23 mouse cellular contexts compared by ENCODE assay signal in genomic region chr7:113178073-113178472, GRCm38 (mm10). TPM values are rescaled to one million over a fixed set of nuclear protein-coding genes. Genes with fewer than 3 reads are reported as not detected.
A peak's percentile ranks its signal among the peaks of the same experiment; 100 is the strongest.
DNase-seq lines count a peak whose midpoint lies in the region; ATAC-seq and TF ChIP-seq lines count a peak whose summit lies in the region.
"Had no signal": no experiment of that assay in that cellular context is flagged by ENCODE, and none has a peak within 500 bp of the region (broad histone marks: within the 10 kb centered on the region; RNA-seq: fewer than 3 reads in every experiment).

No protein-coding gene starts in this region.

- H3K4me3 ChIP-seq in intestine, embryonic 14.5 days (ENCODE audit: low read depth, low read length), result no peak overlapping the region
- no peak overlapping the region for H3K4me3 ChIP-seq in intestine, embryonic 15.5 days (replicated peaks)
- H3K4me3 ChIP-seq in intestine, postnatal 0 days (ENCODE audit: low read depth, low read length), result no peak overlapping the region
- no peak overlapping the region for H3K4me3 ChIP-seq in small intestine, adult 2 months (ENCODE audit: low read depth, low read length)
- H3K4me3 ChIP-seq in kidney, embryonic 16.5 days (ENCODE audit: low read length), result no peak overlapping the region
- H3K4me3 ChIP-seq: embryonic facial prominence, embryonic 13.5 days; embryonic facial prominence, embryonic 15.5 days; erythroblast, embryonic 14.5 days; forebrain, embryonic 10.5 days; forebrain, embryonic 12.5 days had no signal

- H3K9me3 ChIP-seq in intestine, embryonic 14.5 days (ENCODE audit: control insufficient read depth, low read length), result no peaks in the 10 kb centered on the region
- no peaks in the 10 kb centered on the region for H3K9me3 ChIP-seq in intestine, embryonic 15.5 days
- no peaks in the 10 kb centered on the region for H3K9me3 ChIP-seq in intestine, postnatal 0 days (ENCODE audit: control insufficient read depth)
- H3K9me3 ChIP-seq in kidney, embryonic 16.5 days (ENCODE audit: low read length), result no peaks in the 10 kb centered on the region
- H3K9me3 ChIP-seq: embryonic facial prominence, embryonic 13.5 days; embryonic facial prominence, embryonic 15.5 days; forebrain, embryonic 10.5 days; forebrain, embryonic 12.5 days had no signal

- H3K4me2 ChIP-seq in intestine, embryonic 14.5 days (ENCODE audit: low read length), result no peak overlapping the region
- no peak overlapping the region for H3K4me2 ChIP-seq in intestine, embryonic 15.5 days (replicated peaks)
- H3K4me2 ChIP-seq in intestine, postnatal 0 days (replicated peaks; ENCODE audit: low read depth), result no peak overlapping the region
- no peak overlapping the region for H3K4me2 ChIP-seq in kidney, embryonic 16.5 days (replicated peaks; ENCODE audit: low read depth, low read length)
- H3K4me2 ChIP-seq: embryonic facial prominence, embryonic 13.5 days; embryonic facial prominence, embryonic 15.5 days; forebrain, embryonic 12.5 days had no signal

- no peak overlapping the region for H3K9ac ChIP-seq in intestine, embryonic 14.5 days (ENCODE audit: low read length)
- H3K9ac ChIP-seq in intestine, embryonic 15.5 days, result no peak overlapping the region
- no peak overlapping the region for H3K9ac ChIP-seq in intestine, postnatal 0 days (ENCODE audit: low read depth, low read length)
- no peak overlapping the region for H3K9ac ChIP-seq in kidney, embryonic 16.5 days (replicated peaks; ENCODE audit: low read length)
- H3K9ac ChIP-seq: embryonic facial prominence, embryonic 13.5 days; embryonic facial prominence, embryonic 15.5 days; forebrain, embryonic 12.5 days had no signal

- H3K4me1 ChIP-seq in intestine, embryonic 14.5 days (replicated peaks; ENCODE audit: control insufficient read depth, insufficient read depth, low read length), result no peaks in the 10 kb centered on the region
- H3K4me1 ChIP-seq in intestine, embryonic 15.5 days (replicated peaks), result no peaks in the 10 kb centered on the region
- H3K4me1 ChIP-seq in intestine, postnatal 0 days (replicated peaks; ENCODE audit: control insufficient read depth, insufficient read depth, low read length), result no peaks in the 10 kb centered on the region
- peaks cover 24% of the 10 kb centered on the region; the same call in 1 of the 2 replicates for H3K4me1 ChIP-seq in small intestine, adult 2 months (ENCODE audit: control insufficient read depth, insufficient read depth, insufficient read length, low read length)
- H3K4me1 ChIP-seq in kidney, embryonic 16.5 days (ENCODE audit: insufficient read depth, low read length), result no peaks in the 10 kb centered on the region
- H3K4me1 ChIP-seq: embryonic facial prominence, embryonic 13.5 days; embryonic facial prominence, embryonic 15.5 days; forebrain, embryonic 12.5 days had no signal

- ATAC-seq in intestine, embryonic 14.5 days (replicated peaks; ENCODE audit: low FRiP score, low TSS enrichment, low read depth), result 0 out of 2 replicates have a peak, but pooled peaks have one; percentile 5
- ATAC-seq in intestine, embryonic 15.5 days, result peak; percentile 92
- peak; percentile 92 for ATAC-seq in intestine, postnatal 0 days
- ATAC-seq in kidney, embryonic 16.5 days (ENCODE audit: low FRiP score, low TSS enrichment), result no peak
- ATAC-seq: forebrain, embryonic 14.5 days; forebrain, embryonic 16.5 days had no signal

- no peaks in the 10 kb centered on the region for H3K27me3 ChIP-seq in intestine, embryonic 14.5 days (replicated peaks; ENCODE audit: control insufficient read depth, insufficient read depth, low read length)
- no peaks in the 10 kb centered on the region for H3K27me3 ChIP-seq in intestine, embryonic 15.5 days (replicated peaks)
- H3K27me3 ChIP-seq in intestine, postnatal 0 days (replicated peaks; ENCODE audit: control insufficient read depth, insufficient read depth, low read length), result no peaks in the 10 kb centered on the region
- no peaks in the 10 kb centered on the region for H3K27me3 ChIP-seq in small intestine, adult 2 months (ENCODE audit: control insufficient read depth, insufficient read depth, low read length)
- H3K27me3 ChIP-seq in kidney, embryonic 16.5 days (ENCODE audit: insufficient read depth, low read length), result no peaks in the 10 kb centered on the region
- H3K27me3 ChIP-seq: embryonic facial prominence, embryonic 13.5 days; embryonic facial prominence, embryonic 15.5 days; forebrain, embryonic 12.5 days had no signal

- TF ChIP-seq CTCF in intestine, postnatal 0 days (IDR thresholded peaks at IDR 0.05; ENCODE audit: low read depth), result no peak
- no peak for TF ChIP-seq CTCF in small intestine, adult 2 months (IDR thresholded peaks at IDR 0.05; ENCODE audit: extremely low read depth, insufficient read length, insufficient replicate concordance, low read depth, low read length)

- DNase-seq in intestine, embryonic 14.5 days (ENCODE audit: low spot score), result no peak
- no peak for DNase-seq in lung, postnatal 14 days
- DNase-seq in cerebellum, adult 11-12 months, result no peak
- DNase-seq: adrenal gland, adult 8-10 months; adrenal gland, postnatal 14 days; adrenal gland, postnatal 36 days; cerebellum, adult 18-20 months; cerebellum, adult 8-10 months; cerebellum, adult 9-11 months; cerebellum, postnatal 14 days; cerebellum, postnatal 36 days; embryo, embryonic 11 days had no signal

- TF ChIP-seq POLR2A in small intestine, adult 2 months (IDR thresholded peaks at IDR 0.05; ENCODE audit: low read depth, low read length), result no peak

- 76% methylated on average over 6 of the region's 6 CpGs for WGBS in intestine, embryonic 14.5 days
- 63% methylated on average over 6 of the region's 6 CpGs for WGBS in intestine, embryonic 15.5 days
- 38% methylated on average over 6 of the region's 6 CpGs for WGBS in intestine, postnatal 0 days
- 35% methylated on average over 6 of the region's 6 CpGs for WGBS in small intestine, adult 2 months
- 80% methylated on average over 6 of the region's 6 CpGs for WGBS in kidney, embryonic 16.5 days

- no peaks in the 10 kb centered on the region for H3K36me3 ChIP-seq in intestine, embryonic 14.5 days (ENCODE audit: control insufficient read depth, insufficient read depth, low read length)
- H3K36me3 ChIP-seq in intestine, embryonic 15.5 days, result no peaks in the 10 kb centered on the region
- H3K36me3 ChIP-seq in intestine, postnatal 0 days (ENCODE audit: control insufficient read depth, insufficient read depth), result no peaks in the 10 kb centered on the region
- no peaks in the 10 kb centered on the region for H3K36me3 ChIP-seq in small intestine, adult 2 months (ENCODE audit: control insufficient read depth, insufficient read depth, low read length)
- no peaks in the 10 kb centered on the region for H3K36me3 ChIP-seq in kidney, embryonic 16.5 days (ENCODE audit: insufficient read depth, low read length)
- H3K36me3 ChIP-seq: embryonic facial prominence, embryonic 13.5 days; embryonic facial prominence, embryonic 15.5 days; forebrain, embryonic 10.5 days; forebrain, embryonic 12.5 days had no signal

- H3K27ac ChIP-seq in intestine, embryonic 14.5 days (ENCODE audit: low read depth), result no peak overlapping the region
- H3K27ac ChIP-seq in intestine, embryonic 15.5 days, result no peak overlapping the region
- H3K27ac ChIP-seq in intestine, postnatal 0 days (ENCODE audit: low read depth, low read length), result no peak overlapping the region
- H3K27ac ChIP-seq in small intestine, adult 2 months (ENCODE audit: insufficient read depth, low read depth, low read length), result peak overlapping the region; percentile 94
- no peak overlapping the region for H3K27ac ChIP-seq in kidney, embryonic 16.5 days (ENCODE audit: low read length)
- H3K27ac ChIP-seq: embryonic facial prominence, embryonic 13.5 days; embryonic facial prominence, embryonic 15.5 days; forebrain, embryonic 10.5 days; forebrain, embryonic 12.5 days had no signal

RNA-seq across cellular contexts. Expression of gene Arntl, which starts 29.2 kb away (rescaled TPM):
- polyA plus RNA-seq in intestine, embryonic 14.5 days (2014; fragmentation: Nextera tagmentation; extraction: Ambion mirVana), result 7.9 TPM in 2 replicates
- polyA plus RNA-seq in intestine, embryonic 15.5 days (2015; fragmentation: Nextera tagmentation; extraction: Ambion mirVana), result 8.4 and 8.5 TPM in 2 replicates
- 5.3 and 5.4 TPM in 2 replicates for polyA plus RNA-seq in intestine, postnatal 0 days (2015; fragmentation: Nextera tagmentation; extraction: Ambion mirVana)
- 4.2 and 11.0 TPM in 2 replicates for polyA plus RNA-seq in small intestine, adult 2 months (2012; rRNA removed)
- 9.7 and 10.5 TPM in 2 replicates for polyA plus RNA-seq in kidney, embryonic 16.5 days (2015; fragmentation: Nextera tagmentation; extraction: Ambion mirVana)
